Mouse (Mus musculus) kidney, postnatal 4 days (tissue): Measurements from ENCODE around the gene Sppl2c.
"Not testable (repeated sequence)": the region's sequence is repeated elsewhere in the genome, so short reads cannot be mapped to it uniquely, and the experiment has no call there.

Experiments used
- DNase-seq, 2 experiments: peaks; one replicate each; pipeline ENCODE4 v3.0.0; 2021; ENCODE audit warnings: mixed read lengths in 2 of 2

The Sppl2c gene

DNA sequence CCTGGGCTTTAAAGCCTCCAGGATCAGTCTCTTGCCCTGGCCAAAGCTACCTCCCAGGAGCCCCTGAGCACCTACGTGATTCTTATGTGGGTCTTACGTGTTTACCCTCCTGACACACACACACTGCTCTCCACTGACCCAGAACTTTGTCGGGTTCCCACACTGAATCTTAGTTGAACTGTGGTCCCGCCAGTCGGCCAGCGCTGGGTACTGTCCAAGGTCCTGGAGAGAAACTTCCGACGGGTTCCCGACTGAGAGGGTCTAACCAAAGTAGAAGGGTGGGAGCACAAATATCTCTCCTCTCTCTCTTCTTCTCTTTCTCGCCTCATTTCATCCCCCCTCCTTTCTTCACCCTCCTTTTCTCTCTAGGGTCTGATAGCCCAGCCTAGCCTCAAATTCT lies 11.7 kb downstream of the Sppl2c start:
- peak; percentile 85 to 86 for DNase-seq

DNA sequence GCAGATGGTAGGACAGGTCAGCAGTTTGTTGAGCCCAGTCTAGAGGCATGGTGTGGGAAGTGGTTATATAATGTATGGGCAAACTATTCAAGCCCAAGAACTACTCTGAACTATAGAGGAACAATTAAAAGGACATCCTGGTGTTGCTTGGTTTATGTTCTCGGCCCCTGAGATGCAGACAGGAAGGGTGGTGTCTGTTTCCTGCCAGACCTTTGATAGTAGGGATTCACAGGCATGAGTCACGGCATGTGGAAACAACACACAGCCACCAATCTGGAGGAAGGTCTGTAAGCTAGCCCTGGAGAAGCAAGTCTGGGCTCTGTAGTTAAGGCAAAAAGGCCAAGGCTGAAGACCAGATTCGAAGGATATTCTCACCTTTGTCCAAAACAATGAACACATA lies 17.1 kb downstream of the Sppl2c start:
- no peak for DNase-seq

DNA sequence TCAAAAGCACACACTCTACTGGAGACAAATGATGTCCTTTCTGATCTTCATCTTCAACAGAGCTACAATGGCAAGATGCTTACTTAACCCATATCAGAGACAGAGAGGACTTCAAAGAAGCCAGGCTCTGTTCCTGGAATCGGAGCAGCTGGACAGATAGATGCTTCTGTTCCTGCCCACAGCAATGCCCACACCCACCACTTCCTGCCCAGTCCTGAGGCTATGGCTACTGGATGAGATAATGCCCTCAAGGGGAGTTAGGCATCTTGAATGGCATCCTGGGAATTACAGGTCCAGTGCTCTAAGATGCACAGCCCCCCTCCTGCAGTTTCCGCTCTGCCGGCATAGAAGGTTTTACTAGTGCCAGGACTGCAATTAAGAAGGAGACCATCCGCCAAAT lies 20.4 kb downstream of the Sppl2c start:
- no peak for DNase-seq

GRCm38 (mm10) chr11:104209041-104209440 lies 22.9 kb downstream of the Sppl2c start:
- no peak for DNase-seq

- no peak for DNase-seq
These were observed 25.1 kb downstream of the Sppl2c start for GRCm38 (mm10) chr11:104211251-104211650.

GRCm38 (mm10) chr11:104214128-104214527 lies 28.0 kb downstream of the Sppl2c start:
- not testable (repeated sequence) for DNase-seq

GRCm38 (mm10) chr11:104218075-104218474 lies 31.9 kb downstream of the Sppl2c start:
- DNase-seq = no peak

GRCm38 (mm10) chr11:104220291-104220690 lies 34.2 kb downstream of the Sppl2c start:
- no peak for DNase-seq

DNA sequence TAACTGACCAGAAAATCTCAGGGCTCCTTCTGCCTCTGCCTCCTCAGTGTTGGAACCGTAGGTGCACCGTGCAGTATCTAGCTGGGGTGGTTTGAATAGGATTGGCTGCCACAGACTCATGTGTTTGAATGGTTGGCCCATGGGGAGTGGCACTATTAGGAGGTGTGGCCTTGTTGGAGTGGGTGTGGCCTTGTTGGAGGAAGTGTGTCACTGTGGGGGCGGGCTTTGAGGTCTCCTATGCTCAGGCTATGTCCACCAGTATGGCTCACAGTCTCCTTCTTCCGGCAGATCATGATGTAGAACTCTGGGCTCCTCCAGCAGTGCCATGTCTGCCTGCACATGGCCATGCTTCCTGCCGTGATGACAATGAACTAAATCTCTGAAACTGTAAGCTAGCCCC lies 35.6 kb downstream of the Sppl2c start:
- DNase-seq = no peak

- DNase-seq = no peak
These were observed 37.2 kb downstream of the Sppl2c start for GRCm38 (mm10) chr11:104223301-104223700.

- DNase-seq = no peak
These were observed 43.3 kb downstream of the Sppl2c start for GRCm38 (mm10) chr11:104229391-104229790.

DNA sequence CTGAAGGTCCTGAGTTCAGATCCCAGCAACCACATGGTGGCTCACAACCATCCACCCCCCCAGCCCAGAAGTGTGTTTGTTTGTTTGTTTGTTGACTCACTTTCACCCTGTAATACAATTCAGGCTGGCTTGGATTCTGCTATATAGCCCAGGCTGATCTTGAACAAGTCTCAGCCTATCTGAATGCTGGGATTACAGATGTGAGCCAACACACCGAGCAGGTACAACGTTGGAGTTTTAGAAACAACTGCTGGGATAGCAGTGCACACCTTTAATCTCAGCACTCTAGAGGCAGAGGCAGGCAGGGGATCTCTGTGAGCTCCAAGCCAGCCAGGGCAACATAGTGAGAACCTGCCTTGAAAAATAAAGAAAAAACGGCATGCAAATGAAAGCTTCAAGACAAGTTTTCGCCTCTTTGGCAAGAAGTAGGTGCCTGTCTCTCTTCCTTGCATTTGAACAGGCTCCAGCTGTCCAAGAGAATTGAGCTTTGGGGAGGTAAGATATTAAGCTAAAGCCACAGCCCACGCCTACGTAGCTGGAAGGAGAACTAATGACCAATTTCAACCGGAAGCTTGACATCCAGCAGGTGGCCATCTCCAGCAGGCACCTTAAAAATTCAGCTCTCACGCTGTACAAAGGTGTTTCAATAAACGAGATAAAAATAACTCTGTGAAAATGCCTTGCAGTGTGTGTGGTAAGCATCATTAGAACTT lies 44.1 kb downstream of the Sppl2c start:
- peak; percentile 24 to 56 for DNase-seq

- peak; percentile 87 to 92 for DNase-seq
These were observed 45.1 kb downstream of the Sppl2c start, which contains the start of gene Mapt for GRCm38 (mm10) chr11:104231041-104231911. TSS of gene Mapt (plus strand) at chr11:104231390.

GRCm38 (mm10) chr11:104232141-104233061 lies 46.3 kb downstream of the Sppl2c start:
- peak; percentile 34 to 57 for DNase-seq

DNA sequence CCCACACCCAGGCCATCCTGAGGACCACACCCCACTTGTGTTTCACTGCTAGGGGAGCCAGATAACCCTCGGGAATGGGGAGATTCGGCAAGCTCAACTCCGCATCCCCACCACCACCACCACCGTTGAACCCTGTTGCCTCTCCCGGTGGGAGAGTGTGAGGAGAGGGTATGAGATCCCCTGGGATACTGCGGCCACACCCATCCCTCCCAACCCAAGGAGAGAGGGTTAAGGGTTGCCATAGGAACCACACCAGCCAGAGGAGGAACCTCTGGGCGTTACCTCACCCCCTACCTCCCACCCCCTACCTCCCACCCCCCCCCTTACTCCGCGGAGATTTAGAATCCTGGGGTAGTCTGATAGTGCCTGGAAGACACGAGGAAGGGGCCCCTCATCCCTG lies 47.0 kb downstream of the Sppl2c start:
- no peak for DNase-seq

GRCm38 (mm10) chr11:104233574-104234206 lies 47.6 kb downstream of the Sppl2c start:
- DNase-seq = no peak

- DNase-seq = no peak
These were observed 48.6 kb downstream of the Sppl2c start for GRCm38 (mm10) chr11:104234680-104235079.

GRCm38 (mm10) chr11:104235881-104236280 lies 49.8 kb downstream of the Sppl2c start:
- no peak for DNase-seq

GRCm38 (mm10) chr11:104237226-104237625 lies 51.1 kb downstream of the Sppl2c start:
- DNase-seq = no peak

- no peak for DNase-seq
These were observed 52.0 kb downstream of the Sppl2c start for GRCm38 (mm10) chr11:104237958-104238747.
